Mouse (Mus musculus): ENCODE data around the gene Slc11a2. TPM values are rescaled to one million over a fixed set of nuclear protein-coding genes. Genes with fewer than 3 reads are reported as not detected.

The Slc11a2 gene
- polyA plus RNA-seq (2015; fragmentation: Nextera tagmentation; extraction: Ambion mirVana) = 22.2 and 23.5 TPM in 2 replicates

DNA sequence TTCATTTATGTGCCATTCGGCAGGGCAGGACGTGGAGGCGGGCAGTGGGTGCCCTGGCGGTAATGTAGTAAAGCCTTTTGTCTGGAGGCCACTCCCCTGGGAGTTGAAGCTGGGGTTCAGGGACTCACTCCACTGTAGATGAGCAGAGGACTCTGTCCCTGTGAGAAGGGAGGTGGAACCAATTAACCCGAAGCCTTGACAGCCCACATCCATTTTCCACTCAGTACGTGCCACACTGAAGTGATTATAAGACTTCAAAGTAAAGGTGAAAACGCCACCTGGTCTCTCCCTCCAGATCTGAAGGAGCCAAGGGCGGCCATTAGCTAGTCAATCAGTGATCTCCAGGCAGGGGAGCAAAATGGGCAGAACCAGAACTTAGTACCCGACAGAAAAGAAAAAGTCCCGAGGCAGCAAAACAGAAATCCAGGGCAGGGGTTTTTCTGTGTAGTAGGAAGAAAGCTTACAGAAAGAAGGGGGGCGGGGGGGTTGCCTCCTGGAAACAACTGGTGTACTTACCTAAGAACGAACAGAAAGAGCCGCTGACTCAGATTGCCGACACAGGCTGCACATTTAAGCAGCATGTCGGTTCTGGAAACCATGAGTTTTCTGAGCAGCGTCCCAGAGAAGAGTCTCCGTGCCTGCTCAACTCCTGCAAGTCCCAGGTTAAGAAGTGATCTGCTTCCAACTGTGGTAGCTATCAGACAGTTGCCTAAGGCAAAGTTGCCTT lies at the start of gene Slc11a2:
Gene Slc11a2 (minus strand): TSS at position 677 of the 727 bp plus-strand sequence.
- Histone ChIP-seq H3K36me3 (no peaks in the 10 kb centered on the region), H3K27me3 (peaks cover 19% of the 10 kb centered on the region; the same call in 1 of the 2 replicates), H3K9me3 (no peaks in the 10 kb centered on the region), H3K4me3 (peak within 1 kb of the TSS; percentile 77), H3K4me1 (peaks cover 32% of the 10 kb centered on the region), H3K4me2 (replicated peaks) (peak within 1 kb of the TSS; percentile 91), H3K27ac (replicated peaks) (no peak within 1 kb of the TSS), H3K9ac (replicated peaks) (no peak within 1 kb of the TSS)
- WGBS = 29% methylated on average over 17 of the region's 17 CpGs
- ATAC-seq (replicated peaks) = no peak

DNA sequence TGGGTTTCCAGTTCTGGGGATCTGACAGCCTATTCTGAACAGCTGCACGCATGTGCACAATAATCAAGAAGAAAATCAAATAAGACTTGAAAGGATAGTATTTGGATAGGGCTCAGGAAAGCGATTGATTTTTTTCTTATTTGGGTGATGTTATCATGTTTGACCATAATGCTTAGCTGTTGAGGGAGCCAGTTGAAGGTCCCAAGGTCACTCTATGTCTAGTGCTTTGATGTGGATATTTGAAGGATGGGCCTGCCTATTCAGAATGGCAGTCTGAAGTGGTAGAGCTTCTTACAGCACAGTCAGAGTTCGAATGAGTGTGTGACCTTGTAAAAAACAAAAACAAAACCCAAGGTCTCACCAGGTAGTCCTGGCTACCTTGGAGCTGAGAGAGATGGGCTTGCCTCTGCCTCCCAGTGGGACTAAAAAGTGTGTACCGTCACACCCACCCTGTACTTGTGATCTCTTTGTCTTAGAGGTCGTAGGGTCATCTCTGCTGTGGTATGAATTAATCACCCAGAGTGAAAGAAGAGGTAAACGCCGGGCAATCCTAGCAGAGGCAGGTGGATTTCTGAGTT lies 49.1 kb upstream of the Slc11a2 start:
- H3K36me3 ChIP-seq = peaks cover 73% of the 10 kb centered on the region
- H3K4me2 ChIP-seq (replicated peaks) = no peak overlapping the region
- ATAC-seq (replicated peaks) = no peak
- peaks cover 17% of the 10 kb centered on the region for H3K4me1 ChIP-seq
- H3K9me3 ChIP-seq = no peaks in the 10 kb centered on the region
- H3K27ac ChIP-seq (replicated peaks) = no peak overlapping the region
- no peak overlapping the region for H3K4me3 ChIP-seq
- no peaks in the 10 kb centered on the region for H3K27me3 ChIP-seq
- 85% methylated on average over 7 of the region's 7 CpGs for WGBS
- no peak overlapping the region for H3K9ac ChIP-seq (replicated peaks)

DNA sequence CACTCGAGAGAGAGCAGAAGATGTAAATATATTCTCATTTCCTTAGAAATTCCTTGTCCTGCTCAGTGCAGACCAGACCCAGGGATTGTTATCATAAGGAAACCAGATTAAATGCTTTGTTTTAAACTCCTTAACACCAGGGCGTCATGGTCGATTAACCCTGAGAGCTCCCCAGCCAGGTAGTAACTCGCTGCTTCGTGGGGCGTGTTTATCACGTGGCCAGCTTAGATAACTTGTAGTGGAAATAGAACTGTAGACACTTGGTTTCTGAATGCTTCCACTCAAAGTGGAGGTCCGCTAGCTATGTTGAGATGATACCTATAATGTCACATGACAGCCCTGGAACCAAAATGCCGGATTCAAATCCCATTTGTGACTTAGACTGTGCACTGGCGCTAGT lies 45.2 kb upstream of the Slc11a2 start:
- Histone ChIP-seq H3K9ac (replicated peaks) (0 out of 2 replicates have a peak overlapping the region, but pooled peaks have one; percentile 87), H3K27me3 (no peaks in the 10 kb centered on the region), H3K4me2 (replicated peaks) (peak overlapping the region; percentile 84), H3K4me1 (peaks cover 34% of the 10 kb centered on the region), H3K36me3 (peaks cover 34% of the 10 kb centered on the region), H3K27ac (replicated peaks) (no peak overlapping the region), H3K9me3 (no peaks in the 10 kb centered on the region), H3K4me3 (peak overlapping the region; percentile 85)
- ATAC-seq (replicated peaks) = no peak
- WGBS = 69% methylated on average over 10 of the region's 10 CpGs

DNA sequence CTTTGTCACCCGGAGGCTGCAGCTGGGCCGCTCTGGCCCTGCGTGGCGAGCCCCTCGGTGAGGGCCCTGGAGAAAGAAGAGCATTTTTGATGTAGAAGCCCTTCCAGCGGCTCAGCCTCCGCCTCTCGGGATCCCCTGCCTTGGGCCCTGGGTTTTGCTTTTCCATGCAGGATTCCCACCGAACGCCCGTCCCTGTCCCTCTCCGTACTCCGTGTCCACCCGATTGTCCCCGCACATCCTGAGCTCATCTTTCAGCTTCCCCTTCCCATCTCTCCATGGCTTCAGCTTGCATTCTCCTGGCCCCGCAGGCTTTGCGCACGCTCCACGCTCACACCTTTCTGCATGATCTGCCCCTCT lies 44.3 kb upstream of the Slc11a2 start:
- 1% methylated on average over 19 of the region's 19 CpGs for WGBS
- H3K9me3 ChIP-seq = no peaks in the 10 kb centered on the region
- peak overlapping the region; percentile 85 for H3K4me3 ChIP-seq
- H3K4me2 ChIP-seq (replicated peaks) = peak overlapping the region; percentile 84
- H3K27ac ChIP-seq (replicated peaks) = peak overlapping the region; percentile 88
- peaks cover 26% of the 10 kb centered on the region for H3K36me3 ChIP-seq
- no peak; the same call in 1 of the 2 replicates for ATAC-seq (replicated peaks)
- H3K27me3 ChIP-seq = no peaks in the 10 kb centered on the region
- peaks cover 34% of the 10 kb centered on the region for H3K4me1 ChIP-seq
- peak overlapping the region; percentile 87 for H3K9ac ChIP-seq (replicated peaks)

DNA sequence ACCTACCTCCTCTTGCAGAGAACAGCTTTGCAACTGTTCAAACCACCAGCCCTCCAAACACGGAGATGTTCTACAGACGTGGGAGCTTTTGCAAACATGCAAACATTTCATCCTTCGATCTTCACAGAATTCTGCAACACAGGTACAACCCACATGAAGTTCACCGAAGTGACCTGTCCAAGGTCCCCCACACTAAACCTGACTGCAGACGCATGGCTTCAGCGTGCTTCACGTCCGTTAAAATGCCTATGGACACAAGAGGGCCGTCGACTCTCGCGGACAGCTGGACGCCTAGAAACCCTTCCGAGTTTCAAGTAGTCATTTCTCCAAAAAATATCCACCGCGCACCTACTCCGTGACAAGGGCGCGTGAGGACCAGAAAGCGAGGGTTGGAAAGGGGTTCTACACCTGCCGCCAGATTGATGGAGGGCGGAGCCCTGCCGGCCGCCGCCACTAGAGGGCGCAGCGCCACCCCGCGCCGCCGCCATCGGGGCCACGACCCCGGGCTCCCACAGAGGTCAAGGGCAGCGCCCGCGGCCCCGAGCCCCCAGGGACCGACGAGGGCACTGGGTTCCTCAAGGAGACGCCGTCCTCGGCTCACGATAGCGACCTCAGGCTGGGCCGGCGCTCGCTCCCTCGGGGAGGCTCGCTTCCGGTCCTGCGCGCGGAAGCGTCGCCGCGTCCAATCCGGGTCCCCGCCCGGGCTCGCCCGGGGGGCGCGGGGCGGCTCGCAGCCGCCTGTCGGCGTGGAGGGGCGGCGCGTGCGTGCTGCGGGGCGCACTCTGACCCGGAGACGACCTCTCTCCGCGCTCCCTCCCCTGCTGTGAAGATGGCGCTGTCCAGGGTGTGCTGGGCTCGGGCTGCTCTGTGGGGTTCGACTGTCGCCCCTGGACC lies 43.7 kb upstream of the Slc11a2 start, which contains the start of gene Letmd1:
Gene Letmd1 (plus strand): TSS at position 729 of the 894 bp plus-strand sequence.
- peak; percentile 94 for ATAC-seq (replicated peaks)
- peak within 1 kb of the TSS; percentile 88 for H3K27ac ChIP-seq (replicated peaks)
- WGBS = 1% methylated on average over 58 of the region's 84 CpGs

DNA sequence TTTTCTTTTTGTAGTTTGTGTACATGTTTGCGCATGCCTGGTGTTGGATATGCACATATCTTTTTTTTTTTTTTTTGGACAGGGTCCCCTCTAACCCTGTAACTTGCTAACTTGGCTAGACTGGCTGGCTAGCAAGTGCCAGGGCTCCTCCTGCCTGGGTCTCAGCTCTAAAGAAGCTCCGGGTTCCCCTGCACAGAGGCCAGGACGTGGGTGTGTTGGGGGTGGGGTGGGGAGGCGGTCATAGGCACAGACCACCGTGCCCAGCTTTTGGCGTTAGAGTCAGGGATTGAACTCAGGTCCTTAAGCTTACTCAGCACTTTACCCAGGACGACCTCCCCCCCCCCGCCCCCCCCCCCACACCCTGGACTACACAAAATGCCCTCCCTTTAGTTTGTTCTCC lies 42.9 kb upstream of the Slc11a2 start:
- H3K4me1 ChIP-seq = peaks cover 34% of the 10 kb centered on the region
- H3K4me2 ChIP-seq (replicated peaks) = peak overlapping the region; percentile 84
- no peaks in the 10 kb centered on the region for H3K9me3 ChIP-seq
- peak overlapping the region; percentile 85; the same call in 1 of the 2 replicates for H3K4me3 ChIP-seq
- 30% methylated on average over 8 of the region's 8 CpGs for WGBS
- 0 out of 2 replicates have a peak overlapping the region, but pooled peaks have one; percentile 18 for H3K9ac ChIP-seq (replicated peaks)
- ATAC-seq (replicated peaks) = no peak
- no peak overlapping the region for H3K27ac ChIP-seq (replicated peaks)
- H3K36me3 ChIP-seq = peaks cover 16% of the 10 kb centered on the region
- H3K27me3 ChIP-seq = no peaks in the 10 kb centered on the region

More for the DNA sequence above, 43.7 kb upstream of the Slc11a2 start, which contains the start of gene Letmd1:
- H3K4me2 ChIP-seq (replicated peaks) = peak within 1 kb of the TSS; percentile 84
- no peaks in the 10 kb centered on the region for H3K9me3 ChIP-seq
- peaks cover 34% of the 10 kb centered on the region for H3K4me1 ChIP-seq
- no peaks in the 10 kb centered on the region for H3K27me3 ChIP-seq
- H3K36me3 ChIP-seq = peaks cover 20% of the 10 kb centered on the region
- H3K4me3 ChIP-seq = peak within 1 kb of the TSS; percentile 85
- peak within 1 kb of the TSS; percentile 87 for H3K9ac ChIP-seq (replicated peaks)

DNA sequence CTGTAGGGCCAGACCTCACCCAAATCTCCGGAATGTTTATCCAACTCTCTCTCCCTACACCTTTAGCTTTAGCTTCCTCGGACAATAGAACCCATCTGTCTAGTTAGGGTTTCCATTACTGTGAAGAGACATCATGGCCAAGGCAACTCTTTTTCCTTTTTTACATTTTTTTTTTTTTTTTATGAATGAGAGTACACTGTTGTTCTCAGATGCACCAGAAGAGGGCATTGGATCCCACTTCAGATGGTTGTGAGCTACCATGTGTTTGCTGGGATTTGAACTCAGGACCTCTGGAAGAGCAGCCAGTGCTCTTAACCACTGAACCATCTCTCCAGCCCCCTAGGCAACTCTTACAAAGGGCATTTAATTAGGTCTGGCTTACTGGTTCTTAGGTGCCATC lies 40.6 kb upstream of the Slc11a2 start:
- Histone ChIP-seq H3K4me1 (peaks cover 31% of the 10 kb centered on the region), H3K4me2 (replicated peaks) (no peak overlapping the region), H3K4me3 (no peak overlapping the region), H3K36me3 (no peaks in the 10 kb centered on the region), H3K9ac (replicated peaks) (no peak overlapping the region), H3K27ac (replicated peaks) (no peak overlapping the region), H3K9me3 (no peaks in the 10 kb centered on the region), H3K27me3 (no peaks in the 10 kb centered on the region)
- no peak for ATAC-seq (replicated peaks)
- 95% methylated on average over 2 of the region's 2 CpGs for WGBS

DNA sequence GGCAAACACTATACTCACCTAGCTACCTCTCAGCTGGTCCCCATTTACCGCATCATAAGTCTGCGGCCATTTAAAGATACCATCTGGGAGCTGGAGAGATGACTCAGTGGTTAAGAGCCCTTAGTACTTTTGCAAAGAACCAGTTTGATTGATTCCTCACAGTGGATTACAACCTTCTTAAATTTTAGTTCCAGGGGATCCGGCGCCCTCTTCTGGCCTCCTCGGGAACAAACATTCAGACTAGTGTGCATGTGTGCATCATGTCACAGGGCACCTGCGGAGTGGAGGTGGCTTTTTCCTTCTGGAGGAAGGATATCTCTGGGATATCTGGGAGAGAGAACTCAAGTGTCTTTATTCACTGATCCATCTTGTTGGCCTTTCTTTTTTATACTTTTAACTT lies 38.8 kb upstream of the Slc11a2 start:
- Histone ChIP-seq H3K9me3 (no peaks in the 10 kb centered on the region), H3K4me2 (replicated peaks) (no peak overlapping the region), H3K27ac (replicated peaks) (no peak overlapping the region), H3K36me3 (no peaks in the 10 kb centered on the region), H3K4me1 (peaks cover 20% of the 10 kb centered on the region), H3K4me3 (no peak overlapping the region), H3K27me3 (no peaks in the 10 kb centered on the region), H3K9ac (replicated peaks) (no peak overlapping the region)
- WGBS = 28% methylated on average over 6 of the region's 6 CpGs
- no peak for ATAC-seq (replicated peaks)

DNA sequence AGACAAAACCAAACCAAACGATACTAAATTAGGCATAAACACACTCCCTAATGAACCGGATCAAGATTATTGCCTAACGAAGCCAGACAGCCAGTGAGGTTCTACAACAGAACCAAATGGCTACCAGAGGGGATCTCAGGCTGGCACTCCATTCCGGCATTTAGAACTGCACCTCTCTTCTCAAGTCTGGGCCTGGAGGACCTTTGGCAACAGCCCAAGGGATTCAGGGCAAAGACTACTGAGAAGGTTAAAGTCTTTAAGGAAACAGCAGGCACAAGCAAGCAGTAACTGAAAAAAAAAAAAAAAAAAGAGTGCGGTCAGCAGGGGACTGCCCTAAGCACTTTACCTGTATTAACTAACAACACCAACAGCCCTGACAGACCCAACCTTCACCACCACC lies 37.2 kb upstream of the Slc11a2 start:
- no peaks in the 10 kb centered on the region for H3K27me3 ChIP-seq
- peaks cover 7% of the 10 kb centered on the region for H3K4me1 ChIP-seq
- H3K4me2 ChIP-seq (replicated peaks) = no peak overlapping the region
- H3K27ac ChIP-seq (replicated peaks) = no peak overlapping the region
- no peak for ATAC-seq (replicated peaks)
- WGBS = 44% methylated on average over 5 of the region's 5 CpGs
- no peak overlapping the region for H3K4me3 ChIP-seq
- H3K9me3 ChIP-seq = no peaks in the 10 kb centered on the region
- no peak overlapping the region for H3K9ac ChIP-seq (replicated peaks)
- H3K36me3 ChIP-seq = no peaks in the 10 kb centered on the region

DNA sequence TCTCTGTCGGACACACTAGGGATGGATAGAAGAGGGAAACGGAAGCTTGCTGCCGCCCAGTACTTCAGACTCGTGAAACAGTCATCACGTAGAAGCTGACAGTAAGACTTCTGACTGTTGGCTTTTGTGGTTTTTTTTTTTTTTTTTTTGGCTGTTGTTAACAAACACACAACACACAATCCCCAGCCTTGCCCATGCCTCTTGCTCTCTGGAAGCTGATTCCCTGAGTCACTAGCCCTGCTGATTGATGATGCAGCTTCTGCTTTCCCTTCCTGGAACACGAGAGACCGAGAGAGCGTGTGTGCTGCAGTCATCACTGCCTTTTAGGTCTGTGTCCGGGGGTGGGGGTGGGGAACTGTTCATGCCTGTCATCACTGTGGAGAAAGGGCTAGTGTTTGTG lies 36.8 kb upstream of the Slc11a2 start:
- Histone ChIP-seq H3K9ac (replicated peaks) (no peak overlapping the region), H3K4me3 (no peak overlapping the region), H3K4me1 (peaks cover 5% of the 10 kb centered on the region; the same call in 1 of the 2 replicates), H3K4me2 (replicated peaks) (no peak overlapping the region), H3K36me3 (no peaks in the 10 kb centered on the region), H3K9me3 (no peaks in the 10 kb centered on the region), H3K27me3 (no peaks in the 10 kb centered on the region), H3K27ac (replicated peaks) (no peak overlapping the region)
- WGBS = 71% methylated on average over 9 of the region's 9 CpGs
- ATAC-seq (replicated peaks) = no peak

DNA sequence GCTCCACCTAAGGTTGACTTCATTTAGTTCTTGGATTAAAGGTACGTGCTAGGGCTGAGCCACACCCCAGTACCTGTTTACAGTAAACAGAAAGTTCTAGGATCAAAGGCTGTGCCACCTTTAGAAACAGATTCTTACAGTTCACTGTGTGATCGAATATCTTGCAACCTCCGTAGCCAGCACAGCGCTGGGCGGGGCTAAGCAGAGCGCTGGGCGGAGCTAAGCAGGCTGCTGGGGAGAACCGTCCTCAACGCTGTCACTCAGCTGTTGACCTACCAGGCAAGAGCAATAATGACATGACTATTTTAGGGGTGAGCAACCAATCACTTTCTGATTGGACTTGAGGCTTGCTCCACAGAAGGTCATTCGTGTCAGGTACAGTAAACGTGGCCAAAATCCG lies 36.1 kb upstream of the Slc11a2 start:
- no peak for ATAC-seq (replicated peaks)
- Histone ChIP-seq H3K27ac (replicated peaks) (no peak overlapping the region), H3K9ac (replicated peaks) (no peak overlapping the region), H3K4me3 (no peak overlapping the region), H3K27me3 (no peaks in the 10 kb centered on the region), H3K4me2 (replicated peaks) (no peak overlapping the region), H3K36me3 (no peaks in the 10 kb centered on the region), H3K4me1 (0 out of 2 replicates have a peak, but pooled peaks cover 2% of the 10 kb centered on the region), H3K9me3 (no peaks in the 10 kb centered on the region)
- WGBS = 14% methylated on average over 12 of the region's 12 CpGs

DNA sequence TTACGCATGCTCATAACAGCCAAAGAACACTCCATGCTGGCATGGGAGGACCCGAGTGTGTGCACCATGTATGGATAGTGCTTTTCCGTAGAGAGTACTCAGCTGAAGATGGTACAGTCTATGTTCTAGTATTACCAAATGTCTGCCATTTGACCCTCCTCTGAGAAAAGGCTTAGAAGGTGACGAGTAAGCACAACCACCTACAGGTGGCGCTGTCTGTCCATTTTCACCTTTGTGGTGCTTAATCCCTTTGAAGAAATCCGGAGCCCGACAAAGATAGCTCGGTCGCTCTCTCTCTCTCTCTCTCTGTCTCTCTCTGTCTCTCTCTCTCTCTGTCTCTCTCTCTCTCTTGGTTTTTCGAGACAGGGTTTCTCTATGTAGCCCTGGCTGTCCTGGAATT lies 33.2 kb upstream of the Slc11a2 start:
- no peak overlapping the region for H3K4me3 ChIP-seq
- H3K27ac ChIP-seq (replicated peaks) = no peak overlapping the region
- H3K27me3 ChIP-seq = no peaks in the 10 kb centered on the region
- H3K4me1 ChIP-seq = 0 out of 2 replicates have a peak, but pooled peaks cover 2% of the 10 kb centered on the region
- no peaks in the 10 kb centered on the region for H3K9me3 ChIP-seq
- H3K36me3 ChIP-seq = no peaks in the 10 kb centered on the region
- 42% methylated on average over 10 of the region's 10 CpGs for whole genome bisulfite sequencing
- no peak overlapping the region for H3K9ac ChIP-seq (replicated peaks)
- no peak overlapping the region for H3K4me2 ChIP-seq (replicated peaks)
- ATAC-seq (replicated peaks) = no peak

Measured in forebrain, embryonic 15.5 days (tissue).